Mouse (Mus musculus): Measurements from ENCODE around the gene Rcc1l. TPM values are rescaled to one million over a fixed set of nuclear protein-coding genes. Genes with fewer than 3 reads are reported as not detected.

Gene Rcc1l
- total RNA-seq, 1 experiment from 2014 or later, result 8.0 TPM

- no peak for ATAC-seq (replicated peaks in 1 of 2; ENCODE audit: insufficient read depth in 1 of 2, low FRiP score in 2 of 2, low TSS enrichment in 1 of 2, low read depth in 1 of 2, poor library complexity in 2 of 2, severe bottlenecking in 2 of 2)
These were observed 78.2 kb downstream of the Rcc1l start for GRCm38 (mm10) chr5:134098341-134098902.

Other genes starting within 250 kb of the Rcc1l start
- 1.2 and 2.1 TPM in 2 replicates for gene Castor2, start 77.1 kb downstream of the Rcc1l start, total RNA-seq (2017)
- 7.8 and 11.9 TPM in 2 replicates for gene Gtf2ird2, start 7.2 kb upstream of the Rcc1l start, total RNA-seq (2017)
- 61.2 and 107 TPM in 2 replicates for gene Ncf1, start 52.9 kb upstream of the Rcc1l start, total RNA-seq (2017)
- gene Gtf2i, start 138.0 kb upstream of the Rcc1l start, total RNA-seq (2017), result 81.7 and 88.4 TPM in 2 replicates